Mouse (Mus musculus) gastrocnemius, adult 2 months (tissue): ENCODE measurements at regions not wholly inside any gene's neighbourhood (a gene's known extent, or its start where the extent isn't known, plus 50 kb on each side); places are given as distances from the start of the nearest gene placed in this dataset.

ENCODE experiments used
- DNase-seq: peaks from one replicate; pipeline ENCODE4 v3.0.0; 2022
- H3K27ac ChIP-seq: fragments of 200-600 bp; 2 replicates; pipeline ENCODE4 v1.8.1; 2022; ENCODE audit warnings: mild to moderate bottlenecking
- H3K4me3 ChIP-seq: fragments of 200-600 bp; 2 replicates; pipeline ENCODE4 v1.8.1; 2022; ENCODE audit warnings: mild to moderate bottlenecking, moderate library complexity
- CTCF ChIP-seq: fragments of 200-600 bp; IDR thresholded peaks from 2 replicates; pipeline ENCODE4 v1.8.1; 2022; ENCODE audit warnings: antibody characterized with exemption, mild to moderate bottlenecking, moderate library complexity
- intact Hi-C: fragments of 180-260 bp; cut with DNase I; formaldehyde crosslinking; loops from one replicate; pipeline ENCODE4 v1.15.1; 2025

DNA sequence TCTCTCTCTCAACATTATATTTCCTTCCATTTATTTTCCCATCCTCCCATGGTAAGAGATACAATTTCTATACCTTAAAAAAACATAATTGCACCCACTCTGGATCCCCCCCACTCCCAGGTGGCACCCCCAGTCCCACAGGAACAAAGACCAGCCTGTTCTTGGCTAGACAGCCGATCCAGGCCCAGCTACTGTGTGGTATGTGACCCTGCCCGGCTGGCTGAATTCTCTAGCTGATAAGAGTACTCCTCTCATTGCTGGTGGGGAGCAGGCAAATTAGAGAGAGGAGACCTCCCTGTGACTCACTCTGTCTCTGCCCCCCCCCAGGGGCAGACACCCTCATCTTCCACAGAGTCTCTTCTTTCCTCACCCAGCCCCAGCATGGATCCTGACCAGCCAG, 113.6 kb downstream of the Sall1 start:
- no peak overlapping the region for H3K4me3 ChIP-seq
- no peak overlapping the region for H3K27ac ChIP-seq
- intact Hi-C loops: no loop called here
- TF ChIP-seq CTCF: no peak
- DNase-seq: no peak

GRCm38 (mm10) chr8:88928675-88929377, 115.1 kb downstream of the Sall1 start:
- intact Hi-C loops: no loop called here
- H3K27ac ChIP-seq: no peak overlapping the region
- DNase-seq: no peak
- no peak overlapping the region for H3K4me3 ChIP-seq
- no peak for TF ChIP-seq CTCF

GRCm38 (mm10) chr8:88922840-88923239, 121.1 kb downstream of the Sall1 start:
- intact Hi-C loops: no loop called here
- Histone ChIP-seq H3K27ac (no peak overlapping the region), H3K4me3 (no peak overlapping the region)
- no peak for TF ChIP-seq CTCF
- DNase-seq: no peak

- TF ChIP-seq CTCF: no peak
- intact Hi-C loops: no loop called here
- no peak for DNase-seq
- H3K4me3 ChIP-seq: no peak overlapping the region
- H3K27ac ChIP-seq: no peak overlapping the region
Observed at GRCm38 (mm10) chr8:88921967-88922366, 122.0 kb downstream of the Sall1 start.

DNA sequence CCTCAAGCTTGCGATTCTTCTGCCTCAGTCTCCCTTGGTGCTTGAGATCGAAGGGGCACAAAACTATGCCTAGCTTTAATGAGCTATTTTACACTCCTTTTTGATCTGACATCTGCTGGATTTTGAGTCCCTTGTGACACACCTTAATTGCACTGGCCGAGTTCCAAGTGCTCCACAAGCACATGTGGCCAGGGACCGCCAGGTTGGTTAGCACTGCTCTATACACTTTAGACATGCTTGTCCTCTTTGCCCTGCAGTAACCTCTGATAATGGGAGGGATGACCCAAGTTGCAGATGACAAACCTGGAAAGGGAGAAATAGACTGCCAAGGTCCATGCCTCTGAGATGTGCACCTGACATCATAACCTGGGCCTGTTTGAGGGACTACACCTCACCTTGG, 124.7 kb downstream of the Sall1 start:
- intact Hi-C loops: no loop called here
- DNase-seq: no peak
- no peak overlapping the region for H3K4me3 ChIP-seq
- no peak overlapping the region for H3K27ac ChIP-seq
- no peak for TF ChIP-seq CTCF

- Histone ChIP-seq H3K4me3 (no peak overlapping the region), H3K27ac (no peak overlapping the region)
- intact Hi-C loops: no loop called here
- TF ChIP-seq CTCF: no peak
- DNase-seq: peak; percentile 52
Observed at GRCm38 (mm10) chr8:88916064-88916463, 127.9 kb downstream of the Sall1 start.

DNA sequence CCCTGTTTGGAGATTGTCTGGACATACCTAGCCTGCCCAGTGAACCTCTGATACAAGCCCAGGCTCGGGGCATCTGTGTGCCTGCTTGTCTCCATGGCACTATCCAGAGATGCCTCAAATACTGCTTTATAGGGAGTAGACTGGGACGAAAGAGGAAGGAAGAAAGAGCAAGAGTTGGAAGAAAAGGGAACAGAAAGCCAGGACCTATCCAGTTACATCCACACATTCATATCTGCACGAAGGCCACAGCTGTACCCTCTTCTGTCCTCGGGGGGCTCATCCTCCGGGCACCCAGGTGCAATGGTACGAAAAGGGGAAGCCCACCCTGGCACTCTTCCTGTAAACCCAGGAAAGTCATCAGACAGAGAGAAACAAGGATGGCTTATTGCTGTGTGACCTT, 129.3 kb downstream of the Sall1 start:
- Histone ChIP-seq H3K4me3 (no peak overlapping the region), H3K27ac (no peak overlapping the region)
- TF ChIP-seq CTCF: no peak
- intact Hi-C loops: no loop called here
- no peak for DNase-seq

DNA sequence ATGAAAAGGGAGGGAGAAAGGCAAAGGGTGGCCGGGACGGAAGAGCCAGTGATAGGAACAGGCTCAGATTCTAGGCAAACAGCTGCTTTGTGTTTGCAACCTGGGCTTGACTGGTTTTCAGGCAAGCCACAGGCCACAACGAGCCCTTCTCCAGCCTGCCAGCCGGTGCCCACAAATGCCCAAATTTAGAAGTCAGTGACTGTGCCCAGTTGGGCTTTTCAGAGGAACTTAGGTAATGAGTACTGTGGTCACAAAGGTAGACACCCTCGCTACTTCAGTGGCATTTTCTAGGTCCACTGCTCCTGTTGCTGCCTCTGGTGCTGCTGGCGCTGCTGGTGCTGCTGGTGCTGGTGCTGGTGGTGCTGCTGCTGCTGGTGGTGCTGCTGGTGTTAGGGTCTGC, 129.8 kb downstream of the Sall1 start:
- TF ChIP-seq CTCF: no peak
- DNase-seq: no peak
- Histone ChIP-seq H3K4me3 (no peak overlapping the region), H3K27ac (no peak overlapping the region)
- intact Hi-C loops: no loop called here

DNA sequence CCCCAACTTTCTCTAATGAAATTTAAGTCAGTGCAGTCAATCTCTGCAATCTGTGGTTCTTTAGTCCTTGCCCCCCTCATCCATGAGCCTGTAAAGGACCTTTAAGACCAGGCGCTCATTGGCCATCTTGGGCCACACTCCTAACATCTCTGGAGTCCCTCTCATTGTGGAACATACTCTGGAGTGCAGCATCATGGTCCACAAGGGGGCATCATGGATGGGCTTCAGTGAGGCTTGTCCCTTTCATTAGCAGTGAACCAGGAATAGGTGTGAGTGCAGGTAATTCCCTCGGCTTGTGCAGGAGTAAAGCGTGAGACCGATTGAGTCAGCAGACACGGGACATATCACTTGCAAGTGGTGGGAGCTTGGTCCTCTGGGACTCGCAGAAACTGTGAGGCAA, 137.7 kb downstream of the Sall1 start:
- no peak for TF ChIP-seq CTCF
- no peak for DNase-seq
- H3K4me3 ChIP-seq: no peak overlapping the region
- intact Hi-C loops: no loop called here
- no peak overlapping the region for H3K27ac ChIP-seq

DNA sequence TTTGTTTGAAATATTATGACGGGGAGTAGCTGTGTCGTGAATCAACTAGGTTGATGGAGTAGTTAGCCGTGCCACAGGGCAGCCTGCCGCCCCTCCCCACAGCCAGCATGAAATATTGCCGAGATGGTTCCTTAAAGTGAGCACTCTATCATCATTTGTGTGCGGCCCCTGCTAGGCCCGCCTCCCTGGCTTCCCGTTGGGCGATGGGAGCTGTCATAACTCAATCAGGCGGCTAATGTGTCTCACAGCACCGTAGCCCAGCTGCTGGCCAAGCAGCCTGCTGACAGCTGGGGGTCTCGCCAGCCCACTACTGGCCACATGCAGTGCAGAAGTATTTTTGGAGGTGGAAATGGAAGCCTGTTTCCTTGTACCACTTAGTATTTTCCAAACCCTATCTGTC, 140.9 kb downstream of the Sall1 start:
- Histone ChIP-seq H3K27ac (no peak overlapping the region), H3K4me3 (no peak overlapping the region)
- intact Hi-C loops: no loop called here
- TF ChIP-seq CTCF: no peak
- no peak for DNase-seq

GRCm38 (mm10) chr8:88883751-88884390, 160.1 kb downstream of the Sall1 start:
- no peak for DNase-seq
- intact Hi-C loops: no loop called here
- TF ChIP-seq CTCF: no peak
- Histone ChIP-seq H3K4me3 (no peak overlapping the region), H3K27ac (no peak overlapping the region)

- no peak for DNase-seq
Observed at GRCm38 (mm10) chr8:88879857-88880256, 164.1 kb downstream of the Sall1 start.

DNA sequence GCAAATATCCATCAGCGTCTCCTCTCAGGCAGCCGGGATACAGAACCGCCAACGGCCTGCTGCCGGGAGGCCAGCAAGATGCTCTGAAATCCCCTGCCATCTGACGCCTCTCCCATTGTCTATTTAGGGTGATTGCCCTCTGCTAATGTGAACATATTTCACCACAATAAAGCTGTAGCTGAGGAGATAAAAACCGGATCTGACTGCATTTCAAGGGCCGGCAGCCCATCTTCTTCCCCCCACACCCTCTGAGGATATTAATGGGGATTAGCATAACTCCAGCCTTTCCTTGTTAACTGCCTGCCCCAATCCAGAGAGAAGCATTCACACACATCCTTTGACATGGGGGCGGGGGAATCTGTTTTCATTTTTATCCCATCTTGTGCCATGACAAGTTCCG, 166.0 kb downstream of the Sall1 start:
- H3K4me3 ChIP-seq: no peak overlapping the region
- intact Hi-C loops: no loop called here
- TF ChIP-seq CTCF: no peak
- no peak overlapping the region for H3K27ac ChIP-seq
- DNase-seq: no peak

More at GRCm38 (mm10) chr8:88879857-88880256, 164.1 kb downstream of the Sall1 start:
- no peak for TF ChIP-seq CTCF
- no peak overlapping the region for H3K27ac ChIP-seq
- no peak overlapping the region for H3K4me3 ChIP-seq
- intact Hi-C loops: no loop called here
